Mouse (Mus musculus): Measurements from ENCODE around the gene Six1. TPM values are rescaled to one million over a fixed set of nuclear protein-coding genes. Genes with fewer than 3 reads are reported as not detected.
"Not testable (repeated sequence)": the region's sequence is repeated elsewhere in the genome, so short reads cannot be mapped to it uniquely, and the experiment has no call there.

Six1 gene
- polyA plus RNA-seq, 1 experiment from 2014 or later = 1.9 TPM

DNA sequence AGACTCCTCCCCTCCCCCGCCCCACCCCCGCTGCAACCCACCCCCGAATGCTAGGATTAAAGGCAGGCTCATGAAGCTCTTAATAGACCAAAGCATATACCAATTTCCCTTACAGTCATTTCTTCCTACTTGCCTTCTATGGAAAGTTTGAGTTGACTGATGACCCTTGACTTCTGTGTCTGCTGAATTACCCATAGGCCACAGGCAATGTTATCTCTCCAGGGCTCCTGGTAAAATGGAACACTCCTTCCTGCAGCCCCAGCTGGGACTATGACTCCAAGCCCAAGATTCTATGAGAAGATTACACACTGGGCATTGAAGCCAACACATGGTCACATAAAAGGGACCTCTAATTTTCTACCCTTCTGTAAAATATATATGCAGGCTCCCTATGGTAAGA is 33.3 kb downstream of the Six1 start:
- Histone ChIP-seq H3K4me2 (ENCODE audit: low read depth, low read length) (no peak overlapping the region), H3K4me3 (replicated peaks; ENCODE audit: low read length) (no peak overlapping the region), H3K4me1 (ENCODE audit: control insufficient read depth, insufficient read depth, low read length) (no peaks in the 10 kb centered on the region), H3K27ac (ENCODE audit: low read length) (no peak overlapping the region), H3K9me3 (replicated peaks; ENCODE audit: control insufficient read depth, low read length) (no peaks in the 10 kb centered on the region), H3K9ac (ENCODE audit: low read length) (no peak overlapping the region), H3K27me3 (ENCODE audit: control insufficient read depth, insufficient read depth, low read length) (no peaks in the 10 kb centered on the region; the same call in 1 of the 2 replicates), H3K36me3 (ENCODE audit: control insufficient read depth, insufficient read depth, low read length) (no peaks in the 10 kb centered on the region)
- WGBS = 48% methylated on average over 3 of the region's 3 CpGs
- ATAC-seq (ENCODE audit: insufficient read depth, low FRiP score) = no peak

DNA sequence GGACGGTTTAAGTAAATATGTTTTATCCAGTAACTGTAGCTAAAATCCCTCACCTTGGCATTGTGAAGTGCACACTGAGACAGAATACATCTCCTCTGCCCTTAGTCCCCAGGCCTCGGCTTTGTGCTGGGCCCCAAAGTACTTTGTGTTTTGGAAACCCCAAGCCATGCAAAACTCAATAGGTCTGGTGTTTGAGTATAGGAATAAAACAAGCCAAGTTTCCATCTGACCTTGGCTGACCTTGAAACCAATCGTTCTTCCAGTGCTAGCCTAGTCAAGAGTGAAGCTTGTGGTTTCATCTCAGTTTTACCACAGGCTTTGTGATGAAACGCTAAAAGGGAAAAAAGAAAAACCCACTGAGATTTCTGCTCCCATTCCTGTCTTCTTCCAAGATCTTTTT is 34.8 kb downstream of the Six1 start:
- H3K4me1 ChIP-seq (ENCODE audit: control insufficient read depth, insufficient read depth, low read length) = no peaks in the 10 kb centered on the region
- ATAC-seq (ENCODE audit: insufficient read depth, low FRiP score) = no peak
- no peak overlapping the region for H3K27ac ChIP-seq (ENCODE audit: low read length)
- H3K4me2 ChIP-seq (ENCODE audit: low read depth, low read length) = no peak overlapping the region
- H3K4me3 ChIP-seq (replicated peaks; ENCODE audit: low read length) = no peak overlapping the region
- 72% methylated on average over 4 of the region's 4 CpGs for WGBS
- no peak overlapping the region for H3K9ac ChIP-seq (ENCODE audit: low read length)
- no peaks in the 10 kb centered on the region for H3K36me3 ChIP-seq (ENCODE audit: control insufficient read depth, insufficient read depth, low read length)
- H3K9me3 ChIP-seq (replicated peaks; ENCODE audit: control insufficient read depth, low read length) = no peaks in the 10 kb centered on the region
- H3K27me3 ChIP-seq (ENCODE audit: control insufficient read depth, insufficient read depth, low read length) = no peaks in the 10 kb centered on the region; the same call in 1 of the 2 replicates

DNA sequence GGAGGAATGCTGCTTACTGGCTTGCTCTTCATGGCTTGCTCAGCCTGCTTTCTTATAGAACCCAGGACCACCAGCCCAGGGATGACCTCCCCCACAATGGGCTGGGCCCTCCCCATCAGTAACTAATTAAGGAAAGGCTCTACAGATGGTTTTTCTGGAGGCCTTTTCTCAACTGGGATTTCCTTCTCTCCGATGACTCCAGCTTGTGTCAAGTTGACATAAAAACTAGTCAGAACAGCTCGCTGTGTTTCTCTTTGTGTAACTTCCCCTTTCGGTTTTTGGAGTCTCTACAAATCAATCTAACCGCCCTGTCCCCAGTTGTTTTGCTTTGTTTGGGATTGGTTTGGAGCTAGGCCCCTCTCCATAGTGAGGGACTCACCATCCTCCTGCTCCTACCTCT is 37.5 kb downstream of the Six1 start:
- H3K4me2 ChIP-seq (ENCODE audit: low read depth, low read length) = no peak overlapping the region
- no peaks in the 10 kb centered on the region; the same call in 1 of the 2 replicates for H3K27me3 ChIP-seq (ENCODE audit: control insufficient read depth, insufficient read depth, low read length)
- ATAC-seq (ENCODE audit: insufficient read depth, low FRiP score) = no peak
- H3K9me3 ChIP-seq (replicated peaks; ENCODE audit: control insufficient read depth, low read length) = no peaks in the 10 kb centered on the region
- no peak overlapping the region for H3K4me3 ChIP-seq (replicated peaks; ENCODE audit: low read length)
- no peak overlapping the region for H3K27ac ChIP-seq (ENCODE audit: low read length)
- WGBS = 79% methylated on average over 4 of the region's 4 CpGs
- no peaks in the 10 kb centered on the region for H3K4me1 ChIP-seq (ENCODE audit: control insufficient read depth, insufficient read depth, low read length)
- H3K36me3 ChIP-seq (ENCODE audit: control insufficient read depth, insufficient read depth, low read length) = no peaks in the 10 kb centered on the region
- no peak overlapping the region for H3K9ac ChIP-seq (ENCODE audit: low read length)

DNA sequence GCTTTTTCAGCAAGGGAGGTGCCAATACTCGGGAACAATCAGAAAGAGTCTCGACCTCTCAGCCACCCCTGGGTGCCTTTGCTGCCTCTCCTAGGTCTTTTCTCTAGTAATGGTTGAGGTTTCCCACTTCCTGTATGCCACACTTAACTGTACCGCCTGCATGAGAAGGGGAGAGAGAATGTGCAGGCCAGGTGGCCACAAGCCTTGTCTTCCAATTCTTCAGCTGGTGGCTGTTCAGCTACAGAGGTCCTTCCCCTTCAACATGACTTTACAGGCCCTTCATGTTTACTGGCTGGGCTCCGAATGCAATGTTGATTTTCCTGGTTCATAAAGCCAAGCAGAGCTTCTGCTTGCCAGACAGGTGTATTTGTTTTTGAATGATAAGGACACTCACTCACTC is 39.4 kb downstream of the Six1 start:
- Histone ChIP-seq H3K27ac (ENCODE audit: low read length) (no peak overlapping the region), H3K4me1 (ENCODE audit: control insufficient read depth, insufficient read depth, low read length) (no peaks in the 10 kb centered on the region), H3K36me3 (ENCODE audit: control insufficient read depth, insufficient read depth, low read length) (no peaks in the 10 kb centered on the region), H3K9ac (ENCODE audit: low read length) (no peak overlapping the region), H3K4me3 (replicated peaks; ENCODE audit: low read length) (no peak overlapping the region), H3K9me3 (replicated peaks; ENCODE audit: control insufficient read depth, low read length) (no peaks in the 10 kb centered on the region), H3K27me3 (ENCODE audit: control insufficient read depth, insufficient read depth, low read length) (no peaks in the 10 kb centered on the region), H3K4me2 (ENCODE audit: low read depth, low read length) (no peak overlapping the region)
- WGBS = 66% methylated on average over 4 of the region's 4 CpGs
- ATAC-seq (ENCODE audit: insufficient read depth, low FRiP score) = no peak

DNA sequence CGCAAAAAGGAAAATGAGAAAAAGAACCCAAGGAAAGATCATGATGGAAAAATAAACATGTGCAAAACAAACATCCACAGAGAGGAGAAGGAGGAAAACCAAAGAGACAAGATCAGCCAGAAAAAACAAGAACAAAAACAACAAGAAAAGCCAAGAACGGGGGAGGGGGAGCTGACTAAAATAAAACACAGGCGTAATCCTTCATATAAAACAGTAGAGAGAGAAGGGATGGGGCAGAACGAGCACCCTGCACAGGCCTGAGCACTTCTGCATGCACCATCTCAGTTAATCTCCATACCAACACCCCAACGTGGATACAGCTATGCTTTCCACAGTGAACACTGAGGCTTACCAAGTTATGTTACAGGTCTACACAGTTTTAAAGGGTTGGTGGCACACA is 40.9 kb downstream of the Six1 start:
- Histone ChIP-seq H3K9me3 (replicated peaks; ENCODE audit: control insufficient read depth, low read length) (no peaks in the 10 kb centered on the region), H3K27me3 (ENCODE audit: control insufficient read depth, insufficient read depth, low read length) (no peaks in the 10 kb centered on the region), H3K4me1 (ENCODE audit: control insufficient read depth, insufficient read depth, low read length) (no peaks in the 10 kb centered on the region), H3K4me3 (replicated peaks; ENCODE audit: low read length) (no peak overlapping the region), H3K4me2 (ENCODE audit: low read depth, low read length) (no peak overlapping the region), H3K27ac (ENCODE audit: low read length) (no peak overlapping the region), H3K36me3 (ENCODE audit: control insufficient read depth, insufficient read depth, low read length) (no peaks in the 10 kb centered on the region), H3K9ac (ENCODE audit: low read length) (no peak overlapping the region; the same call in 1 of the 2 replicates)
- 55% methylated on average over 5 of the region's 5 CpGs for WGBS
- ATAC-seq (ENCODE audit: insufficient read depth, low FRiP score) = no peak

DNA sequence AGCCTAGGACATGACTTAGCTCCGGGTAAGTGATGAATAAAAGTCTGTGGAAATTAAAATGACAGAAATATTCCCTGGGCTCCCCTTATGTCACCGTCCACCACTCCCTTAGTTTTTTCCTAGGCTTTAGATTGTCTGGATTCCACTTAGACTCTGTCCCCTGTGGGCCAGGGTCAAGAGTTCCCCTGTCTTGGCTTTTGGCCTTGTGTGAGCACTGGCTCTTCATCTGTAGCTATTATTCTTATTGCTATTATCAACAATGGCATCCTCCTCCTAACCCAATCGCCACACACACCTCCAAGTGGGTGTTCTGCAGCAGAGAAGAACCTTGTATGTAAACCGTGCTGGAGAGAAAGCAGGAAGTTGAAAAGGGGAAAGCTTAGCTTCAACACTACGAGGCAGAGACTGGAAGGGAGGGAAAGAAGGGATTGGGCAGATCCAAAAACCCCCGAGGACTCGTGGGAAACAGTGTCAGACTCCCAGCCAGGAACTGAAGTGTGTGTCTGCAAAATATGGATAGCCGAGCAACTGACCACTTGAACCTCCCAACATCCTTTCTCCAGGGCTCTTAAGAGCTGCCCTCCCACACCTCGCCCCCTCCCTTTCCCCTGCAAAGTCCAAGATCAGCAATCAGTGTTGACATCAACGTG is 41.4 kb downstream of the Six1 start:
- Histone ChIP-seq H3K9me3 (replicated peaks; ENCODE audit: control insufficient read depth, low read length) (no peaks in the 10 kb centered on the region), H3K9ac (ENCODE audit: low read length) (no peak overlapping the region), H3K36me3 (ENCODE audit: control insufficient read depth, insufficient read depth, low read length) (no peaks in the 10 kb centered on the region), H3K27ac (ENCODE audit: low read length) (no peak overlapping the region), H3K4me1 (ENCODE audit: control insufficient read depth, insufficient read depth, low read length) (no peaks in the 10 kb centered on the region), H3K4me2 (ENCODE audit: low read depth, low read length) (no peak overlapping the region), H3K4me3 (replicated peaks; ENCODE audit: low read length) (no peak overlapping the region), H3K27me3 (ENCODE audit: control insufficient read depth, insufficient read depth, low read length) (no peaks in the 10 kb centered on the region)
- no peak for ATAC-seq (ENCODE audit: insufficient read depth, low FRiP score)
- 28% methylated on average over 10 of the region's 10 CpGs for WGBS

DNA sequence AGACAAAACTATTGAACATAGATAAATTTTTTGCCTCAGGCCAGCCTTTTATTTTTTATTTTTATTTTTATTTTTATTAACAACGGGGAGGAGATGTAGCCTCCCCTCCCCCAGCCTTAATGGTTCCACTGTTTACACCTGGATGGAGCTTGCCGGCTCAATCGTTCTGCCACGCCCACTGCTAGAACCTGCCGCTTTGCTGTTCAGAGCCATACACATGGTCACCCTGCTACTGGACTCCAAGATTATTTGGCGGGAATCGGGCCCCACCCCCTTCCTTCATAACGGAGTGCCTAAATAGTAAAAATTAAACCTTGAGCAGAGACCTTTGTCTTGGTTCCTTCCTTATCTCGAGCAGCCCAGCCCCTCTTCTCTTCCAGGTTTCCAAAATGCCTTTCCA is 50.8 kb downstream of the Six1 start:
- not testable (repeated sequence) for ATAC-seq (ENCODE audit: insufficient read depth, low FRiP score); H3K27me3 ChIP-seq (ENCODE audit: control insufficient read depth, insufficient read depth, low read length); H3K4me1 ChIP-seq (ENCODE audit: control insufficient read depth, insufficient read depth, low read length); H3K4me3 ChIP-seq (replicated peaks; ENCODE audit: low read length); H3K9me3 ChIP-seq (replicated peaks; ENCODE audit: control insufficient read depth, low read length); H3K4me2 ChIP-seq (ENCODE audit: low read depth, low read length); H3K36me3 ChIP-seq (ENCODE audit: control insufficient read depth, insufficient read depth, low read length); H3K27ac ChIP-seq (ENCODE audit: low read length); H3K9ac ChIP-seq (ENCODE audit: low read length)
- 28% methylated on average over 9 of the region's 9 CpGs for WGBS

DNA sequence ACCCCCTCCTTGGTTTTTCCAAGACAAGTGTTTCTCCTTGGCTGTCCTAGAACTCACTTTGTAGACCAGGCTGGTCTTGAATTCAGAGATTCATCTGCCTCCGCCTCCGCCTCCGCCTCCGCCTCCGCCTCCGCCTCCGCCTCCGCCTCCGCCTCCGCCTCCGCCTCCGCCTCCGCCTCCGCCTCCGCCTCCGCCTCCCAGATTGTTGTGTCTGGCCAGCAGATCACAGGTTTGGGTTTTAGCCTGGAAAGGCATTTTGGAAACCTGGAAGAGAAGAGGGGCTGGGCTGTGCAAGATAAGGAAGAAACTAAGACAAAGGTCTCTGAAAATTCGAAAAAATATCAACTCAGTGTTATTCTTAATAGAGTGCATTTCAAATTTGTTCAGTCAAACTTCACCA is 51.4 kb downstream of the Six1 start:
- ATAC-seq (ENCODE audit: insufficient read depth, low FRiP score); H3K27ac ChIP-seq (ENCODE audit: low read length); H3K4me1 ChIP-seq (ENCODE audit: control insufficient read depth, insufficient read depth, low read length); H3K36me3 ChIP-seq (ENCODE audit: control insufficient read depth, insufficient read depth, low read length); H3K4me3 ChIP-seq (replicated peaks; ENCODE audit: low read length); H3K27me3 ChIP-seq (ENCODE audit: control insufficient read depth, insufficient read depth, low read length); H3K9me3 ChIP-seq (replicated peaks; ENCODE audit: control insufficient read depth, low read length); H3K4me2 ChIP-seq (ENCODE audit: low read depth, low read length); H3K9ac ChIP-seq (ENCODE audit: low read length): not testable (repeated sequence)
- 47% methylated on average over 17 of the region's 17 CpGs for WGBS

DNA sequence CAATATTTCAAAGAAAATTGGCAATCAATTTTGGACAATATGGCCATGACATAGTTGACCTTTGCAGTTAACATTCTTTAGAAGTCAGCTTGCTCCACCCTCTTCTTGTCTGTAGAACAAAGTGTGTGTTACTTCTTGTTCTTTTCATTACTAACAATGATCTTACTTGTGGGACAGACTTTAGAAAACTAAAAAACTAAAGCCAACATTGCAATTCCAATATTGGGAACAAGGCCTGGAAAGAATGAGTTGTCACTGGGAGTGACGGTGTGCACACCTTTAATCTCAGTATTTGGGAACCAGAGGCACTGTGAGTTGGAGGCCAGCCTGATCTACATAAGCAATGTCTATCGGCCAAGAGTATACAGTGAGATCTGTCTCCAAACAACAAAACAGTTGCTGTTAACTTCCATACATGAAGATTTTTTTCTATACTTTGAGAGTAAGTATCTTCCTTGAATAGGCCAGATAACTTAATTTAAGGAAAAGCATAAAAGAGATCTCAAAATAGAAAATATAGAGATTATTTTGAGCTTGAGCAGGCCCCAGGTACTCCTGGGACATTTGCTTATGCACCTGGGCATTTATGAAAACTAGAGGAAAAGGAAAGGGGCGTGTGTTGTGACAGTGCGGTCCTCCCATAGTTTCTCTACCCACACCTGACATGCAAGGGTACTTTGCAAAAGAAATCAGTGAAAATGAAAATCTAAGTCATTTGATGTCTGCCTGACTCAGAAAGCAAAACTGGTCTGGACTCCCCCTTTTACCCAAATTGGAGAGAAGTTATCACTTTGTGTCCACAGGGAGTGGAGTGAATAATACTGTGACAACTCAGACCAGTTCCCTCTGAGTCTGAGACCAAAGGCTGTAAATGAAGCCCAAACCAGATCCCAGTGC is 55.3 kb downstream of the Six1 start:
- no peak for ATAC-seq (ENCODE audit: insufficient read depth, low FRiP score)
- H3K4me3 ChIP-seq (replicated peaks; ENCODE audit: low read length) = no peak overlapping the region
- no peaks in the 10 kb centered on the region for H3K4me1 ChIP-seq (ENCODE audit: control insufficient read depth, insufficient read depth, low read length)
- H3K9me3 ChIP-seq (replicated peaks; ENCODE audit: control insufficient read depth, low read length) = no peaks in the 10 kb centered on the region
- H3K4me2 ChIP-seq (ENCODE audit: low read depth, low read length) = no peak overlapping the region
- WGBS = 78% methylated on average over 4 of the region's 4 CpGs
- no peak overlapping the region for H3K9ac ChIP-seq (ENCODE audit: low read length)
- H3K27ac ChIP-seq (ENCODE audit: low read length) = no peak overlapping the region
- H3K27me3 ChIP-seq (ENCODE audit: control insufficient read depth, insufficient read depth, low read length) = no peaks in the 10 kb centered on the region
- no peaks in the 10 kb centered on the region for H3K36me3 ChIP-seq (ENCODE audit: control insufficient read depth, insufficient read depth, low read length)

Measured in stomach, embryonic 16.5 days (tissue).